Mouse (Mus musculus) layer of hippocampus, adult 11-12 months (tissue): ENCODE results near the gene Obp2b.
"Not testable (repeated sequence)": the region's sequence is repeated elsewhere in the genome, so short reads cannot be mapped to it uniquely, and the experiment has no call there.

Experiments
- DNase-seq: peaks from one replicate; pipeline ENCODE4 v3.0.0; 2022; ENCODE audit warnings: low spot score

Obp2b gene

GRCm38 (mm10) chr2:25736709-25737108 lies at the start of gene Obp2b:
Obp2b (plus strand) TSS chr2:25737009.
- DNase-seq: not testable (repeated sequence)

GRCm38 (mm10) chr2:25694605-25695004 lies 42.2 kb upstream of the Obp2b start:
- DNase-seq: peak; percentile 66

- no peak for DNase-seq
Measured at GRCm38 (mm10) chr2:25696951-25697350, 39.9 kb upstream of the Obp2b start.

- DNase-seq: no peak
Measured at GRCm38 (mm10) chr2:25698696-25699095, 38.1 kb upstream of the Obp2b start.

- not testable (repeated sequence) for DNase-seq
Measured at GRCm38 (mm10) chr2:25699743-25700142, 37.1 kb upstream of the Obp2b start, which contains the start of gene Obp2a. Obp2a (plus strand) TSS chr2:25700043.

- DNase-seq: no peak
Measured at GRCm38 (mm10) chr2:25701001-25701400, 35.8 kb upstream of the Obp2b start.

GRCm38 (mm10) chr2:25703706-25704105 lies 33.1 kb upstream of the Obp2b start:
- DNase-seq: no peak

GRCm38 (mm10) chr2:25706643-25707481 lies 29.9 kb upstream of the Obp2b start, which contains the start of gene Bmyc:
Bmyc (plus strand) TSS chr2:25706739.
- DNase-seq: peak; percentile 87

- peak; percentile 56 for DNase-seq
Measured at GRCm38 (mm10) chr2:25708121-25708520, 28.7 kb upstream of the Obp2b start.

- not testable (repeated sequence) for DNase-seq
Measured at GRCm38 (mm10) chr2:25709056-25709455, 27.8 kb upstream of the Obp2b start.

GRCm38 (mm10) chr2:25709791-25710190 lies 27.0 kb upstream of the Obp2b start:
- not testable (repeated sequence) for DNase-seq

GRCm38 (mm10) chr2:25711641-25712040 lies 25.2 kb upstream of the Obp2b start:
- DNase-seq: not testable (repeated sequence)

GRCm38 (mm10) chr2:25717222-25717621 lies 19.6 kb upstream of the Obp2b start:
- no peak for DNase-seq

GRCm38 (mm10) chr2:25733199-25733930 lies 3.4 kb upstream of the Obp2b start:
- no peak for DNase-seq

GRCm38 (mm10) chr2:25741671-25742070 lies 4.9 kb downstream of the Obp2b start:
- DNase-seq: no peak

- no peak for DNase-seq
Measured at GRCm38 (mm10) chr2:25754201-25754600, 17.4 kb downstream of the Obp2b start.

GRCm38 (mm10) chr2:25758064-25758625 lies 21.3 kb downstream of the Obp2b start:
- DNase-seq: no peak

- DNase-seq: no peak
Measured at GRCm38 (mm10) chr2:25765269-25765668, 28.5 kb downstream of the Obp2b start, which contains the start of gene Lcn3. Lcn3 (plus strand) TSS chr2:25765569.

GRCm38 (mm10) chr2:25767764-25768163 lies 31.0 kb downstream of the Obp2b start:
- DNase-seq: no peak

GRCm38 (mm10) chr2:25773507-25773906 lies 36.7 kb downstream of the Obp2b start:
- DNase-seq: no peak

- no peak for DNase-seq
Measured at GRCm38 (mm10) chr2:25774640-25775039, 37.8 kb downstream of the Obp2b start.

- no peak for DNase-seq
Measured at GRCm38 (mm10) chr2:25775991-25776390, 39.2 kb downstream of the Obp2b start.

- no peak for DNase-seq
Measured at GRCm38 (mm10) chr2:25776717-25777116, 39.9 kb downstream of the Obp2b start, which contains the start of gene Lcn11. Lcn11 (plus strand) TSS chr2:25777017.
